Mouse (Mus musculus) skeletal muscle tissue, adult 2 months (tissue): Measurements from ENCODE around the gene She.

Experiments
- DNase-seq: peaks from one replicate; pipeline ENCODE4 v3.0.0-alpha.2; 2012; ENCODE audit warnings: low read depth, low spot score

Gene She

DNA sequence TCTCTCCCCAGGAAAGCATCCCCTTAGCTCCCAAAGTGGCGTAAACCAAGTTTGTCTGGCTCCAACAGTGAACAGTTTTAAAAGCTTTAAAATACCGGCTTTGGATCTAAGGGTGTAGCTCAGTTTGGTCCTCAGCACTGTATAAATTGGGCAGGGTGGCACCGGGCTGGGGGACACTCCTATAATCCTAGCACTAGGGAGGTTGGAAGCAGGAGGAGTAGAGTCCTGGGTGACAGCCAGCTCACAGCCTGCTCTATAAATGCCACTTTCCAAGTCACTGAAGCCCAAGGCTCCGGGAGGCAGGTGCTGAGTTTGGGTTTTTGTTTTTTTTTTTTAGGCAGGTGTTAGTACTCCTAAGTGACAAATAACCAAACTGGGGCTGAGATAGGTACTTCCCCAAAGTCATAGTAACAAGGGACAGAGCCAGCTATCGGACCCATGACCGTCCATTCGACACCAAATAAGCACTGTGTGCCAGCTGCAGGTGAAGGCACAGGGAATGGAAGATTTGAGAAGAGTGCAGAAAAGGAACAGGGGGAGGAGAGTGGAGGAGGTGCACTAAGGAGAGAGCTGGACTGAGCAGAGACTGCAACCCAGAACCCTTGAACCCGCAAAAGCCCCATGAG, 51.5 kb downstream of the She start:
- no peak for DNase-seq

DNA sequence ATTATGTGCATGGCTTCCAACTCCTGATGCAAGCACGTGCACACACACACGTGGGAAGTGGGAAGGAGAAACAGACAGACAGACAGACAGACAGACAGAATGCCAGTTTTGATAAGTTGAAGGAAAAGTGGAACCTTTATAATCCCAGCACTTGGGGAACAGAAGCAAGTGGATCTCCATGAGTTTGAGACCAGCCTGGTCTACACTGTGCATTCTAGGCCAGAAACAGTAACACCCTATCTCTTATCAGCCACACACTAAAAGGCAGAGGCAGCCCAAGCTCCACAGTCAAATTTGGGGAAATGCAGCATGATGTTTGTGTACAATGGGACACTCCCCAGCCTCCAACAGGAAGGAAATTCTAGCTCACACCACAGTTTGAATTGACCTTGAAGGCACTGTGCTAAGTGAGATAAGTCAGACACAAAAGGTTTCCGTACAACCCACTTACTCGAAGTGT, 52.4 kb downstream of the She start:
- DNase-seq = no peak

DNA sequence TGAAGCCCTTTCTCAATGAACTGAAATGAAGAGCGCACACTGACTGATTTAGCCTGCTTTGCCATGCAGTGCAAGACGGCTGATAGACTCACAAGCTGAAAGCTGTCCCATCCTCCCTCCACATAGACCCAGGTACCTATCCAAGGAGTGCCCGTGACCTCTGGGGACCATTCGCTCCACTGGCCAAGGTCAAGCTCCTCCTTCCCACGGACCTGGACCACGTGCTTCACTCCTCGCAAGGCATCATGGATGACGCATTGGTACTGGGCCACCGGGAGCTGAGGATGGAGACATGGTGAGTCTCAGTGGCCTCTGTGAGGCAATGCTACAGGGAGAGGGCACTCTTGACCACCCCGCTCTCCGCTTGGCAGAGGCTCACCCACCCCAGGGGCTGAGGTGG, 54.6 kb downstream of the She start:
- DNase-seq = no peak

DNA sequence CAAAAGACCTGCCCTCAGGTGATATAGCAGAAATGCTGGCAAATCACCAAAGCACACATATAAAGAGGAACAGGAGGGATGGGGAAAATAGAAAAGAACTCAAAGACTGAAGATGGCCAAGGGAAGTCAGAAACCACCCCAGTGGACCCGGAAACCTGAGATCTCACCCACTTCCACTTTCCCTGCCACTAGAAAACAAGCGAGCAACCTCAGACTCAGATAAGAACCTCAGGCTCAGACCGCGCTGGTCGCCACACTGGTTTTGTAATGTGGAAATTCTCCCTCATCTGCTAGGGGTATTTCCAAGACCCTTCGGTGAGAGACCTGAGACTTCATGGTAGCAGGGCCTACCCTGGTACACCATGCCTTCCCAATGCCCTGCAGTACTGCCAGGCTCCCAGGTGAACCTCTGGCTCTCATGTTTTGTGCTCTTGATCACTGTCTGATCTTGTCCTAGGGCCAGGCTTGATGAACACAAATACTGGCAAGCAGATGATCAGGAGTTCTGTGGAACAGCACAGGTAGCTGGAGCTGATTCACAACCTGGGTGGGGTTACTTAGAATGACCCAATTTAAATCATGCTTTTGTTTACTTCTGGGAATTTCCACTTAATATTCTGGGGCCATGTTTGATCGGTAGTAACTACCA, 56.5 kb downstream of the She start:
- no peak for DNase-seq

DNA sequence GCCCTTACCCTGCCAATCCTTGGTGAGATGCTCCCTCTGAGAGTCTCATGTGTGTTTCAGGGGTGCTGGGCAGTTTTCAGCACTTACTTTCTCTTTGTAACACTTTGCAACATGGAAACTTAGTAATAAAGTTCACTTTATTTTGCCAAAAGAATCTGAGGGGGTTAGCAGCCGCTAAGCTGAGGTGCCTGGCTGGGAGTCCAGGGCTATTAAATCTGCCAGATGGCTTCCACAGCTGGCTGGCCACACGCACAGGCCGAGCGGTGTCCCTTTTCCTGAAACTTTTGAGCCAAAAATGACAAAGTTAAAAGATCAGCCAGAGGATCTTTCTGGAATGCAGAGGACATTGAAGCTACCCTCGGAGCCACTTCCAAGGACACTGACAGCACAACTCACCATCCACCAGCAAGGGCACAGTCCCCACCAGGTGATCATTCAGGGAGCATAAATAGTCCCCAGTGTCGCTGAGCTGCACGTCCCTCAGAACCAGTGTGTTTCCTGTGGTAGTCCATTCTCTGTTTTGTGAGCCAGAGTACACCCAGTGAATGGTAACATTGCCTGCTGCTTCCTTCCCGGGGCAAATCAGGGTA, 58.8 kb downstream of the She start:
- no peak for DNase-seq

DNA sequence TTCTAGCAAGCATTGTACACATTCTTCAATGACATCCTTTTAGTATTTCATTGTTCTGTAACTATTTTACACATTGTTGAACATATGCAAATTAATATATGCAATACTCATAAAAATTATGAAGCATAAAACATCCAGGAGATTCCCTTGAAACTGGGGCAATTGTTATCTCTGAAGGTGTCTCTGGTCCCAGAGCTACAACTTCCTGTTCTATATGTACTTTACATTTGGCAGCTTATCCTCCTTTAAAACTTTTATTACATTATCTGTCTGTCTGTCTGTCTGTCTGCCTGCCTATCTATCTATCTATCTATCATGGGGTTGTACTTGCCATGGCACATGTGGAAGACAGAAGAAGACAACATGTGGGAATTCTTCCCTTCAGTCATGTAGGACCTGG, 60.5 kb downstream of the She start:
- no peak for DNase-seq

DNA sequence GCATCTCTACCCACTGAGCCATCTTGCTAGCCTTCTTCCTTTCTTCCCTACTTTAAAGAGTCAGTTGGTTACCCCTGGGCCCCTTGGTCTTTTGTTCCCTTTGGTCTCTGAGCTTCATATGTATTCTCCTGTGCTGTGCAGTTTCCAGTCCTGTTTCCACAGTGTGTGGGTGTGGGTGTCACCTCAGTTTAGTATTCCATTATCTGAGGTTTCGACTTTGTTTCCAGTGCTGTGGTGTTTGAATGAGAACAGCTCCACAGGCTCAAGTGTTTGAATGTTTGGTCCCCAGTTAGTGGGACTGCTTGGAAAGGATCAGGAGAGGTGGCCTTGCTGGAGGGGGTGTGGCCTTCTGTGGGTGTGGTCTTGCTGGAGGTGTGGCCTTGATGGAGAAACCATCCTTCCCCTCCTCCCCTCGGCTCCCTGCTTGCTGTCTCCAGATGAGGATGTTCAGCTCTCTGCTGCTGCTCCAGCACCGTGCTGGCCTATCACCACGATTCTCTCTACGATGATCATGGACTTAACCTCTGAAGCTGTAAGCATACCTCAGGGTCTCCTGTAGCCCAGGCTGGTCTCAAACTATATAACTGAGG, 61.4 kb downstream of the She start:
- no peak for DNase-seq

DNA sequence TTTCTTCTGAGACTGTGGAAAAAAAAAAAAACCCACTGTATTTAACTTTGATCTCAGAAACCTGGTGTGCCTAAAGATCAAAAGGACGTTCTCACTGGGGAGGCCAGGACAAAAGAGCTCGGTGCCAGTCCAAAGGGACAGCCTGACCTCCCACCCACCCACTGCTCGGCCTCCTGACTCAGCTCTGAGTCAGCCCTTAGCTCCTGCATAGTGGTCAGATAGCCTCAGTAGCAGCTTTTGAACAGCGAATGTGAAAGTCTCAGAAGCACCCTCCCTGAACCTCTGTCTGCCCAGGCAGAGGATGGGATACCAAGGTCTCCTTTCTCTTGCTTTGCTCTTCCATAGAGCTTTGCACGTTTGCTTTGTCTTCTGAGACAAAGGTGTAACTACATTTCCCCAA, 65.4 kb downstream of the She start:
- no peak for DNase-seq

DNA sequence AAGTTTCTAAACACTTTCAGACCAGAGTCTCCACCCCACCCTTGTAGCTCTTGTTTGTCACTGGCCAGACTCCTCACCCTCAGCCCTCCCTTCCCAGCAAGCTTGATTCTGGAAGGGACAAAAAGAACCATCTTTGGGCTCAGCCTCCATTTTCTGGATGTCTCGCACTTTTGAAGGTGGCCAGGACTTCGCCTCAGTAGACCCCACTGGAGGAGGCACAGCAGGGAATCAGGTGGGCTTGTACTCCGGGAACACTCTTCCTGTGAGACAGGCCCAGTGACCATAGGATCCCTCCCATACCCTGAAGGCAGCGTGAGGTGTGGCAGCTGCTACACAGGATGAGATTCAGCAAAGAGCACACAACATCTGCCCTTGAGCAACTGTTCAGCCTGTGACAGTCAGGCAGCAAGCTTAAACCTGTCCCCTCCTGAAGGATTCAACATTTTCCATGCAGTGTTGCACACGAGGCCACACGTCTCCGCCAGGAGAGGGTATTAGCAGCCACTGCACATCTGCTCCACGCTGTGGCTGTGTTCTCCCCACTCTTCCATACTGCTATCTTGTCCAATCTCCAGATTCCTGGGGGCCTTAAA, 66.1 kb downstream of the She start:
- no peak for DNase-seq

DNA sequence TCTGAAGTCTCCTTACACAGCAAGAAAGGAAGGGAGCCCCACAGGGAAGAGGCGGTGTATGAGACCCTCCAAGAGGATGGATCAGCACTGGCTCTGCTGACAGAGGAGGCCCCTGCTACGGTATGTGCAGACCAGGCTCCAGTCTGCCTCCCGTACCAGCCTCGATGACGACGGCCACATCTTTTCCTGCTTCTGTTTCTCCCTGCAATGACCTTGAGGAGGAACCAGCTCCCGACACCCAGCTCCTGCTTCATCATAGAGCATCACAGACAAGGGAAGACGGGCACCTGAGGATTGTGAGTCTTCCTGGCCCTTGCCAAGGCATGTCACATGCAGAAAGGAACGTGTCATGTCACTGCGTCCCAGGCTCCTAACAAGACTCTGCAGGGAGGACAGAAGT, 66.8 kb downstream of the She start:
- no peak for DNase-seq

DNA sequence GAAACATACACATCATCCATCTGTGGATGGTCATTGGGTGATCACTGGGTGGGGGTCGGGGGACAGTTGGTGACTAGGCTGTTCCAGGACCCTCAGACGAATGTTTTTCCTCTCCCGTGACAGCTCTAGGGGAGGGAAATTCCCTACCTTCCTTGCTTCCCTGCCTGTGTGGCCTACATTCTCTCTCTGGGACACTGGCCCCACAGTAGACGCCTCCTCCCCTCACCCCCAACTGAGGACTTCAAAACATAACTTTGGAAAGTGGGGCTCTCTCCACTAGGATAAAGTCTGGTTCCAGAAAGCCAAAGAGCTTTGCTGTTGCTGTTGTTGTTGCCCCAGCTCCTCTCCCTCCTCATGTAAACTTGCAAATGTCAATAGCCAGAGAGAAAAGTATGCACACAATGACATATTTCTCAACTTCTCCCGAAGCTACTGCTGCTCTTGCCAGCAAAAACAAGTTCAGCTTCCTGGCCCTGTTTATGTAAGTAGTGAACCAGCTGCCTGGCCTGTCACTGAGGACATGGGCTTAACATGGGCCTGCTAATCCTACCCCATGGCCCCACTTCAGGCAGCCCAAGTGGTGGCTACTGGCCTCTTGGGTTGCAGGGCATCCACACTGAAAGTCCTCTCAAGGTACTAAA, 67.8 kb downstream of the She start:
- no peak for DNase-seq

DNA sequence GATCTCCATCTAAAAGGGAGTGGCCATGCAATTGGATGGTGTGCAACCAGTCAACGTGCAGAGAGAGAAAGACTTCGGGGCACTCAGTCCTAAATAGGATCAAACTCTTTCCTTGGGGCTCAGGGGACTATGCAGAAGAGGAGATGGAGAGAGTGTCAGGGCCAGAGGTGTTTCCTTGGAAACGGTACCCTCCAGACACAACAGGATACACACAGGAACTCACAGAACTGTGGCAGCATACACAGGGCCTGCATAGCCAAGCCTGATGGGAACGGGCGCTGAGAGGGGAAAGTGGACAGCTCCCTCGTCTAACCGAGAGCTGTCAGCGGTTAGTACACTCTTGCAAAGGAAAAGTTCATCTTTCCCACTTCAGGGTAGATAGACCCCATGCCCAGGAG, 68.3 kb downstream of the She start:
- DNase-seq = no peak

DNA sequence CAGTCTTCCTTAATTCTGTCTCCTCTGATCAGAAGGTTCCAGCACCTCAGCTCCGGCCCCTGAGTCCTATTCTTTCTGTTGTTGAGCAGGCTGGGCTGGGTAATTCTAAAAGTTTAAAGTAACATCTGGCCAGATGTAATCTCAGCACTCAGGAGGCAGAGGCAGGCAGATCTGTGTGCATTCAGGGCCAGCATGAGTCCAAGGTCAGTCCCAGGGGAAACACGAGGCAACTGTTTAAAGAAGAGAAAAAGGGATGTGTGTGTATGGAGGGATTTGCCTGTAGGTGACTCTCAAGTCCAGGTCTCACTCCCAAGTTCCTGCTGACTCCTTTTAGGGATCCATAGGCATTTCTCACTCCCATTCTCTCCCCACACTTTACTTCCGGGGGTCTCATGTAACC, 76.7 kb downstream of the She start:
- DNase-seq = no peak
